Mouse (Mus musculus) layer of hippocampus, adult 2 months (tissue): ENCODE measurements around the gene Pla1a. TPM values are rescaled to one million over a fixed set of nuclear protein-coding genes. Genes with fewer than 3 reads are reported as not detected.

ENCODE experiments used
- DNase-seq, 2 experiments: peaks; one replicate each; pipeline ENCODE4 v3.0.0; 2022; ENCODE audit warnings: low spot score in 2 of 2
- H3K27ac ChIP-seq: fragments of 200-600 bp; 2 replicates; pipeline ENCODE4 v1.8.1; 2022
- H3K4me3 ChIP-seq: fragments of 200-600 bp; 2 replicates; pipeline ENCODE4 v1.8.1; 2022; ENCODE audit warnings: mild to moderate bottlenecking
- CTCF ChIP-seq: fragments of 200-600 bp; conservative IDR thresholded peaks from 2 replicates; pipeline ENCODE4 v1.8.1; 2022; ENCODE audit warnings: antibody characterized with exemption, mild to moderate bottlenecking, moderate library complexity
- total RNA-seq, 2 experiments: library from RNA; stranded (reverse); gene quantifications; 2 replicates each; pipeline ENCODE4 v1.2.3; 2021

Gene Pla1a
- total RNA-seq, 2 experiments from 2014 or later, result 0.76 to 0.97 TPM

DNA sequence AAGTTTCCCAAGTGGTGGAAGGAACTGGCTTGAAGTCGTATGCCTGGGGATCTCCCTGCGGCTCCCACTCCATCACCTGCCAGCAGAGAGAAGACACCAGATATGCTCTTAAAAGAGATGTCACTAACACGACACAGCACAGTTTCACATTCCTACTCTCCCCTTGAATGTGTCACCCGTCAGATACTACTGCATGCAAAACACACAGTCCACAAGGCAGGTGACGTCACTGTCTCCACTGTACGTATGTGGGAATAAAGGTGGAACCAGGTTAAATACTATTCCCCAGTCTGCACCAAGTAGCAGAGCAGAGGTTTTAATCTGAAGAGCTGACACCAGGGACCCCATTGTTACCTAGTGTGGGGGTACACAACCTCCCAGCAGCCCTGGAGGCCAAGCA, 7.5 kb upstream of the Pla1a start:
- no peak overlapping the region for H3K27ac ChIP-seq
- no peak overlapping the region for H3K4me3 ChIP-seq
- TF ChIP-seq CTCF, result no peak
- DNase-seq, result no peak

GRCm38 (mm10) chr16:38439190-38439589, 6.2 kb upstream of the Pla1a start:
- Histone ChIP-seq H3K27ac (no peak overlapping the region), H3K4me3 (no peak overlapping the region)
- no peak for TF ChIP-seq CTCF
- no peak for DNase-seq

- no peak overlapping the region for H3K4me3 ChIP-seq
- no peak for DNase-seq
- H3K27ac ChIP-seq, result no peak overlapping the region
- no peak for TF ChIP-seq CTCF
Observed at GRCm38 (mm10) chr16:38434295-38434795, 1.4 kb upstream of the Pla1a start.

GRCm38 (mm10) chr16:38433514-38433913, 569 bp upstream of the Pla1a start:
- TF ChIP-seq CTCF, result no peak
- Histone ChIP-seq H3K4me3 (no peak overlapping the region), H3K27ac (no peak overlapping the region)
- no peak for DNase-seq

DNA sequence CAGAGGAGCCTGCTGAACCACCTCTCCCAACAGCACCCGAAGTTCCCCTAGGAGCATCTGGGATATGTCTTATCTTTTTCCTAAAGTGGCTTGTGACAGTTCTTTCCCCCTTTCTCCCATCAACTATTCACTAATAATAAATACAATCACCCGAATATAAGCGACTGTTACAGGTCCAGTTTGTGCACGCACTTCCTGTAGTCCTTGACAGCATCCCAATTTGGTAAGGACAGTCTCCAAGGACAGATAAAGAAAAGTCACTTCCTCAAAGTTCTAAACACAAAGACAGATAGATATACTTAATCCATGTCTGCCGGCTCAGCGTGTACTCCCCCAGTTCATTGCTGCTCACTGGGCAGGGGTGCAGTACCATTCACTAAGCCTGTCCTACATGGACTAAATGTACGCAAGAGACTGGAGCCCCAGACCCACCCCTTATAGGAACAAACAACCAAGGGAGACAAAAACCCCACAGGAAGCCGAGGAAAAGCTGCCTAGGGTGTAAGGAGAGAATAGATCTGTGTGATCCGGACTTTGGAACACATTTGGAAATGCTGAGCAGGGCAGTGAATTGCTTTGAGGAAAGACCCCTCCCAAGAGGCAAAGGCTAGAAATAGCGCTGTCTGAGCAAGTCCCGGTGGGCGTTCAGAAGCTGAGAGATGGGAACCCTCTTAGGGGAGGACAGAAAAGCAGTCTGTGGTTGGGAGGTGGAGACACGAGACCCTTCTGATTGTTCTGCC, 1.3 kb downstream of the Pla1a start:
- H3K4me3 ChIP-seq, result no peak overlapping the region
- TF ChIP-seq CTCF, result no peak
- no peak for DNase-seq
- H3K27ac ChIP-seq, result no peak overlapping the region

DNA sequence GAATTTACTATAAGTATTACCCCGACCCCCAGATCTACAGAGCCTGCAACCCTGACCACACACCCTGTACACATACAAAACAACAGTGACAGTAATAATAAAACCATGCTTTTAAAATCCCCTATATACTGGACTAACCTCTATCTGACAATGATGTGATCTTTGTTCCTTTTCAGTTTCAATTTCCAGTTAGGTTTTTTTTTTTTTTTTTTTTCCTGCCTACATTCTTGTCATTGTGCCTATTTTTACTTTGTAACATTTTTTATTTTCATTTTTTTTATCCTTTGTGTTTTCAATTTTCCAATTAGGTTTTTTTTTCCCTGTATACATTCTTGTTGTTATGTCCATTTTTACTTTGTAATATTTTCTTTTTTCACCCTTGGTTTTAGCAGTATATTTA, 7.1 kb downstream of the Pla1a start:
- no peak overlapping the region for H3K4me3 ChIP-seq
- TF ChIP-seq CTCF, result no peak
- H3K27ac ChIP-seq, result no peak overlapping the region
- no peak for DNase-seq

GRCm38 (mm10) chr16:38425374-38425773, 7.6 kb downstream of the Pla1a start:
- no peak overlapping the region for H3K4me3 ChIP-seq
- no peak overlapping the region for H3K27ac ChIP-seq
- no peak for DNase-seq
- no peak for TF ChIP-seq CTCF

DNA sequence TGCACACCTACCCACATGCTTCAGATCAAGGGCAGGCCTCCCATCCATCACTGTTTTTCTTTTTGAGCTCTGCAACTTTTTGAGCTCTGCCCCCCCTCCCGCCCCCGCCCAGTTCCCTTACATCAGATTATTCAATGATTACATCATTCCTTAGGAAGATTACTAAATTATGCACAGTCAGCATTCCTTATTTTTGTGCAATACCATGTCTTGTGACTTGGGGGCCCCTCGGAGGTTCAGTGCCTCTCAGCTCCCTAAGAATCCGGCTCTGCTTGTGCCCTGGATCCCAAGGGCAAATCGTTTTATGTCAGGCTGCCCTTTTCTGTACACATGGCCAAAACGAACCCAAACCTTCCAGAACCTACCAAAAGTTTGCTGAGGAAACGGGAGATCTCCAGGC, 18.0 kb downstream of the Pla1a start:
- H3K4me3 ChIP-seq, result no peak overlapping the region
- TF ChIP-seq CTCF, result no peak
- no peak overlapping the region for H3K27ac ChIP-seq
- DNase-seq, result no peak

DNA sequence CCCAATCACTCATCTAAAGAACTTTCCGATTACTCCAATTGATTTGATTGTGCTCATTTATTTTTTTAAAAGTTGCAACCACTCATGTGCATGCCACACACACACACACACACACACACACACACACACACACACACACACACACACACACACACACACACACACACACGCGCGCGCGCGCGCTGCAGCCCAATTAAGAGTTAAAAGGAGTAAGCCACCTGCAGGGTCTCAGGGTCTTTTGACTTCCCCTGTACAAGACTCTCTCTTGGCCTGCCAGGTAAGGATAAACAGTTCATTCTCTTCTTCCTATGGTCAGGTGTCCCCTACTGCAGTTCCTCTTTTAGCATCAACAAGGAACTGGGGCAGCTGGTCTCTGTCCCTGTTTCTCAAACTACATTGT, 24.5 kb downstream of the Pla1a start:
- no peak for TF ChIP-seq CTCF
- Histone ChIP-seq H3K27ac (no peak overlapping the region), H3K4me3 (no peak overlapping the region)
- no peak for DNase-seq

DNA sequence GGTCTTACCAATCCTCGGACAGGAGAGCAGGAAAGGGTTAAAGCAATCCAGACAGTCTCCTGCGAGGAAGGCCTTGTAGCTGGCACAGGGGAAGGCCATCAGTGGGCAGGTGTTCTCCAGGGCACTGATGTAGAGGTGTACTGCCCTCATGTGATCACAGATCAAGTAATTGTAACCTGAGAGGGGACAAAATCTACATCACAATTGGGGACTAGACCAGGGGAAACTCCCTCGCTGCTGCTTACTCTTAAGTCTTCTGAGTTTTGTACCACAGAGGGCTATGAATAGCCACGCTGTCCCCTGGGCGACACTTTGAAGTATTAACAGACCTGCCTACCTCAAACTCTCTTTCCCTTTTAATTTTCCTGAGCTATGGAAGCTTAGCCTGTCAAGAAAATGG, 25.4 kb downstream of the Pla1a start:
- Histone ChIP-seq H3K4me3 (no peak overlapping the region), H3K27ac (no peak overlapping the region)
- no peak for DNase-seq
- no peak for TF ChIP-seq CTCF

DNA sequence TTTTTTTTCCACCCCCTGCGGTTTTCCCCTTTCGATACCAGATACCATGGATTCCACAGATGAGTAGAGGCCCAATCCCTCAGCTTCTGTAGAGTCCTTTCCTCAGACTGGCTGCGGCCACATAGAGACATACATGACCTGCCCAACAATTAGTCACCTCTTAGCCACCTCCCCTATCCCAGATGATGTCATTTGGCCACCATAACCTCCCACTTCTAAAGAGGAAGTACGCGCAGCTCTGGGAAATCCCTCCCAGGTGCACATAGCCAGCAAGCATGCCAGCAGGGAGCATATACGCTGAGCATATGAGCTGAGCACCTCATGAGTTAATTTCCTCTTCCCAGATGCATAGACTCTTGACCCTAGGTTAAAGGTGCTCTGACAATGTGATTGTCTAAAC, 26.2 kb downstream of the Pla1a start:
- no peak for TF ChIP-seq CTCF
- H3K4me3 ChIP-seq, result no peak overlapping the region
- DNase-seq, result no peak
- no peak overlapping the region for H3K27ac ChIP-seq

DNA sequence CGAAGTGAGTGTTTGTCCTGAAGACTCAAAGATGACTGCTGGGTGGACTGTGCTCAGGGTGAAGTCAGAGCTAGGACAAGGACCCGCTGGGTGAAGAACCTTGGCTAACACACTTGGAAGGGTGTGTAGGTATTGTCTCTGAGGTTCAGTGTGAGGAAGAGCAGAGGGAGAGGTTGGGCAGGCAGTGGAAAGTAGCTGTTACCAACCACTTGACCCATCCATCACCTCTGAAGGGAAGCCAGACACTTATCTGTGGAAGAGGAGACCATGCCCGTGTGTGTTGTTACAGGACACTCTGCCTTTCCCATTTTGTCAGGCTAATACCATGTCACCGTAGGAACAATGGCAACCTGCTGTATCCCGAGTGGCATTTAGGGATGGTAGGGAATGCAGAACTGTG, 26.7 kb downstream of the Pla1a start:
- Histone ChIP-seq H3K4me3 (no peak overlapping the region), H3K27ac (no peak overlapping the region)
- TF ChIP-seq CTCF, result no peak
- no peak for DNase-seq

- no peak for DNase-seq
- Histone ChIP-seq H3K4me3 (no peak overlapping the region), H3K27ac (no peak overlapping the region)
- no peak for TF ChIP-seq CTCF
Observed at GRCm38 (mm10) chr16:38403639-38404038, 29.3 kb downstream of the Pla1a start.

- no peak for TF ChIP-seq CTCF
- no peak for DNase-seq
Observed at GRCm38 (mm10) chr16:38401468-38401867, 31.5 kb downstream of the Pla1a start.

More at GRCm38 (mm10) chr16:38401468-38401867, 31.5 kb downstream of the Pla1a start:
- Histone ChIP-seq H3K4me3 (no peak overlapping the region), H3K27ac (no peak overlapping the region)
